Mouse (Mus musculus): ENCODE measurements around the gene Snu13. TPM values are rescaled to one million over a fixed set of nuclear protein-coding genes. Genes with fewer than 3 reads are reported as not detected.

The Snu13 gene
- polyA plus RNA-seq, 1 experiment from 2014 or later: 209 TPM

Other genes starting within 250 kb of the Snu13 start
- gene Tef, start 245.2 kb downstream of the Snu13 start, polyA plus RNA-seq (2015; fragmentation: Nextera tagmentation; extraction: Ambion mirVana): 21.0 and 24.6 TPM in 2 replicates
- gene Tob2, start 188.8 kb downstream of the Snu13 start, polyA plus RNA-seq (2015; fragmentation: Nextera tagmentation; extraction: Ambion mirVana): 30.0 and 31.7 TPM in 2 replicates
- 112 and 120 TPM in 2 replicates for gene Phf5a, start 175.7 kb downstream of the Snu13 start, polyA plus RNA-seq (2015; fragmentation: Nextera tagmentation; extraction: Ambion mirVana)
- 190 and 200 TPM in 2 replicates for gene Aco2, start 175.3 kb downstream of the Snu13 start, polyA plus RNA-seq (2015; fragmentation: Nextera tagmentation; extraction: Ambion mirVana)
- 58.6 and 70.1 TPM in 2 replicates for gene Polr3h, start 121.4 kb downstream of the Snu13 start, polyA plus RNA-seq (2015; fragmentation: Nextera tagmentation; extraction: Ambion mirVana)
- gene Csdc2, start 110.8 kb downstream of the Snu13 start, polyA plus RNA-seq (2015; fragmentation: Nextera tagmentation; extraction: Ambion mirVana): 17.1 and 18.2 TPM in 2 replicates
- gene Pmm1, start 86.7 kb downstream of the Snu13 start, polyA plus RNA-seq (2015; fragmentation: Nextera tagmentation; extraction: Ambion mirVana): 31.5 and 32.9 TPM in 2 replicates
- gene 1700029P11Rik, start 67.1 kb downstream of the Snu13 start, polyA plus RNA-seq (2015; fragmentation: Nextera tagmentation; extraction: Ambion mirVana): not detected in 2 replicates
- gene Xrcc6, start 59.8 kb downstream of the Snu13 start, polyA plus RNA-seq (2015; fragmentation: Nextera tagmentation; extraction: Ambion mirVana): 71.9 and 72.2 TPM in 2 replicates
- 18.6 and 19.8 TPM in 2 replicates for gene Desi1, start 13.7 kb downstream of the Snu13 start, polyA plus RNA-seq (2015; fragmentation: Nextera tagmentation; extraction: Ambion mirVana)
- gene 4930407I10Rik, start 11.6 kb upstream of the Snu13 start, polyA plus RNA-seq (2015; fragmentation: Nextera tagmentation; extraction: Ambion mirVana): not detected in 2 replicates
- 0.03 TPM in 1 of 2 replicates, not detected in the other for gene Mei1, start 22.4 kb upstream of the Snu13 start, polyA plus RNA-seq (2015; fragmentation: Nextera tagmentation; extraction: Ambion mirVana)
- gene Ccdc134, start 80.3 kb upstream of the Snu13 start, polyA plus RNA-seq (2015; fragmentation: Nextera tagmentation; extraction: Ambion mirVana): 15.9 and 17.2 TPM in 2 replicates
- 161 and 169 TPM in 2 replicates for gene Srebf2, start 99.6 kb upstream of the Snu13 start, polyA plus RNA-seq (2015; fragmentation: Nextera tagmentation; extraction: Ambion mirVana)
- not detected in 2 replicates for gene Shisa8, start 165.2 kb upstream of the Snu13 start, polyA plus RNA-seq (2015; fragmentation: Nextera tagmentation; extraction: Ambion mirVana)
- 0.10 TPM in 1 of 2 replicates, not detected in the other for gene Tnfrsf13c, start 176.8 kb upstream of the Snu13 start, polyA plus RNA-seq (2015; fragmentation: Nextera tagmentation; extraction: Ambion mirVana)
- 44.4 and 51.6 TPM in 2 replicates for gene Cenpm, start 197.2 kb upstream of the Snu13 start, polyA plus RNA-seq (2015; fragmentation: Nextera tagmentation; extraction: Ambion mirVana)
- gene 1500009C09Rik, start 204.8 kb upstream of the Snu13 start, polyA plus RNA-seq (2015; fragmentation: Nextera tagmentation; extraction: Ambion mirVana): not detected in 2 replicates
- gene Sept3, start 227.3 kb upstream of the Snu13 start, polyA plus RNA-seq (2015; fragmentation: Nextera tagmentation; extraction: Ambion mirVana): 6.1 and 6.8 TPM in 2 replicates

Data from stomach, embryonic 16.5 days (tissue).